Mouse (Mus musculus): ENCODE measurements around the gene Prkar1b. TPM values are rescaled to one million over a fixed set of nuclear protein-coding genes. Genes with fewer than 3 reads are reported as not detected.

Prkar1b gene
- total RNA-seq, 2 experiments from 2014 or later, result 1.7 to 2.5 TPM

- intact Hi-C loops (cut with DNase I), result no loop called here
- DNase-seq (ENCODE audit: low spot score), result no peak
Observed at GRCm38 (mm10) chr5:139147178-139148078, 2.4 kb downstream of the Prkar1b start.

DNA sequence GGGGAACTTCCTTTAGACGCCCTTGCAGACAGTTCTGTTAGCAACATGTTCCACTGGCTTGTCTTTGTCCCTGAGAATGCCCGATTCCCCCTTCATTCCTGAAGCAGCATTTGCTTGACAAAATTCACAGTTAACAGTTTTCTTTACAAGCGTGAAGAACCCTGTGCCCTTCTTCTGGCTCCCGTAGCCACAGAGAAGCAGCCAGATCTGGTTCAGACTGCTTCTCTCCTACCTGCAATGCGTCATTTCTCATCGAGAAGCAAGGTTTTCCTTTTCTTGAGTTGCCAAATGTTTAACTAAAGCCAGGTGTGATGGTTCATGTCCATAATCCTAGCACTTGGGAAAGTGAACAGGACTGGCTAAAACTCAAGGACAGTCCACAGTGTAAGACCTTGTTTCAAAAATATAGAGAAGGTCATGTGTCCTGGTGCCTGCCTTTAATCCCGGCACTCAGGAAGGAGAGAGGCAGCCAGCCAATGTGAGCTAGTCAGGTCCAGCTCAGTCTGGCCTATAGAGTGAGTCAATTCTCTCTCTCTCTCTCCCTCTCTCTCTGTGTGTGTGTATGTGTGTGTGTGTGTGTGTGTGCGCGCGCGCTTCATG lies 3.2 kb downstream of the Prkar1b start:
- intact Hi-C loops (cut with DNase I), result no loop called here

DNA sequence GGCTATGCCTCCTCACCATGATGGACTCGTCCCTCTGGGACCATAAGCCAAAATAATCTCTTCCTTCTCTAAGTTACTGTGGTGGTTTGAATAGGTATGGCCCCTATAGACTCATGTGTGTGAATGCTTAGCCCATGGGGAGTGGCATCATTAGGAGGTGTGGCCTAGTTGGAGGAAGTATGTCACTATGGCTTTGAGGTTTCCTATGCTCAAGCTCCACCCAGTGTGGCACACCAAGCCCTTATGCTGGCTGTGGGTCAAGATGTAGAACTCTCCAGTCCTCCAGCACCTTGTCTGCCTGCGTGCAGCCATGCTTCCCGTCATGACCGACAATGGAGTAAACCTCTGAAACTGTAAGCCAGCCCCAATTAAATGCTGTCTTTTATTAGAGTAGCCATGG lies 4.1 kb downstream of the Prkar1b start:
- intact Hi-C loops (cut with DNase I), result no loop called here
- no peak for DNase-seq (ENCODE audit: low spot score)

More for the DNA sequence above, 3.2 kb downstream of the Prkar1b start:
- no peak for DNase-seq (ENCODE audit: low spot score)

- no peak for DNase-seq (ENCODE audit: low spot score)
- intact Hi-C loops (cut with DNase I), result no loop called here
Observed at GRCm38 (mm10) chr5:139143890-139144289, 5.9 kb downstream of the Prkar1b start.

DNA sequence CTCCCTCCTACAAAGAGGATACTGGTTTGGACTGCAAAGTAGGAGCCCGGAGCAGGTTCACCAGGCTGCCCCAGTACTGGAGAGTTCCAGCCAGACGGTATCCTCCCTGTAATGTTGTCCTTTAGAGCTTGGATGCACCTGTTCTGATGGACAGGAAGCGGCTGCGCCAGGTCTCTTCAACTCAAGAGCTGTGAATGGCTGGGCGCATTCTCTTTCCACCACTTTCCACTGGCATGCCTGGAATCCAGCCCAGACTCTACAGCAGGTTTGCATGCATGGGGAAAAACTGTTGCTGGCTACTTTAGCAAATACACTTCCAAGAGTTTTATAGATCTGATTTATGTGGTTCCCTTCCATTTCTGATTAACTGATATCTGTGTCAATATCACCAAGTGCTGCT lies 8.5 kb downstream of the Prkar1b start:
- intact Hi-C loops (cut with DNase I), result loop anchor here (1.0 kb wide), 1 partner anchor 56 kb away; no protein-coding TSS in a partner anchor
- DNase-seq (ENCODE audit: low spot score), result no peak

DNA sequence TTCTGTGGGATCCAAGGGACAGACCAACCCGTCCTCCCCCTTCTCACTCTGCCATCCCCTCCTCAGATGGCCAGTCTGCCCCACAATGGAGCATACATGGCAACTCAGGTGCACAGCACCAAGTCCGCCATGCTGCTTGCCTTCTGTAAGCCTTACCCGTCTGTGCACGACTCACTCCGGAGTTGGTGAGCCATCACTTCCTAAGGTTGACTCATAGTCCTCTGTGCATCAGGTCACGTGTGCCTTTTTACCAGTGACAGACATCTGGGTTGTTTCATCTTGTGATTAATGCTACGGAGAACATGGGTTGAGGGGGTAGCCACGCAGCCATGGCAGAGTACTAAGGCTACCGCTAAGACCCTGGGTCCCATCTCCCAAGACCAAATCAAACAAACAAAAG lies 9.2 kb downstream of the Prkar1b start:
- intact Hi-C loops (cut with DNase I), result no loop called here
- no peak for DNase-seq (ENCODE audit: low spot score)

DNA sequence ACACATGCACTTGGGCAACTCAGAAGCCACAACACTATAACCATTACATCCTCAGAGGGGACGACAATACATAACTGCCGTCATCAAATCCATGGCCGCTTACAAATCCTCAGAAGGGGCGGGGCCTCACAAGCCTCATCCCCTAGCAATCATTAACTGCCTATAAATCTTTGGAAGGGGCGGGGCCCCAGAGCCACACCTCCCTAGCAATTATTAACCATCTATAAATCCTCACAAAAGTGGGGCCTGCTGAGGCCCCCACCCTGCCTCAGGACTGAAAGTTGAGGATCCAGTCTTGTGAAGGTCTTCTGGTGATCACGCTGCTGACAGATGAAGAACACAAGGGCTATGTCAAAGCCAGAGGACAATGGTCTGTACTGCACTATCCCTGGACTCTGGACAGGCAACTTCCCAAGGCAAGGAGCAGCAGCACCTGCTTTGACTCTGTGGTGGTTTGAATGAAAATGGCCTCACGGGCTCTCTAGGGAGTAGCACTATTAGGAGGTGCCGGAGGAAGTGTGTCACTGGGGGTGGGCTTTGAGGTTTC lies 10.8 kb downstream of the Prkar1b start:
- intact Hi-C loops (cut with DNase I), result no loop called here
- DNase-seq (ENCODE audit: low spot score), result no peak

GRCm38 (mm10) chr5:139138261-139138925 lies 11.4 kb downstream of the Prkar1b start:
- intact Hi-C loops (cut with DNase I), result no loop called here
- no peak for DNase-seq (ENCODE audit: low spot score)

DNA sequence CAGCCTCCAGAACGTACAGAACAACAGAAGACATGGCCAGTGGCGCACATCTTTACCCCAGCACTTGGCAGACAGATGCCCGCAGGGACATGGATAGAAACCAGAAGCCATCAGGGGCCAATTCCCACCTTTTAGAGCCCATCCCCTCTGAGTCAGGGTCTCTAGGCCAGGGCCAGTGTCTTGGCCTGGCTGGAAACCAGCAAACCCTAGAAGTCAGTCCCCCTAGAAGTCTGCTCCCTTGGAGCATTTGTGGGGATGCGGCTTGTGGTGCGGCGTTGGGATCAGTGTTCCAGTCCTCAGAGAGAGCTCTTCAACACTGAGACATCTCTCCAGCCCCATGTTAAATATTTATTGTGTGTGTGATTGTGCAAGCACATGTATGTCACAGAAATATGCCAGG lies 12.6 kb downstream of the Prkar1b start:
- intact Hi-C loops (cut with DNase I), result no loop called here
- DNase-seq (ENCODE audit: low spot score), result no peak

DNA sequence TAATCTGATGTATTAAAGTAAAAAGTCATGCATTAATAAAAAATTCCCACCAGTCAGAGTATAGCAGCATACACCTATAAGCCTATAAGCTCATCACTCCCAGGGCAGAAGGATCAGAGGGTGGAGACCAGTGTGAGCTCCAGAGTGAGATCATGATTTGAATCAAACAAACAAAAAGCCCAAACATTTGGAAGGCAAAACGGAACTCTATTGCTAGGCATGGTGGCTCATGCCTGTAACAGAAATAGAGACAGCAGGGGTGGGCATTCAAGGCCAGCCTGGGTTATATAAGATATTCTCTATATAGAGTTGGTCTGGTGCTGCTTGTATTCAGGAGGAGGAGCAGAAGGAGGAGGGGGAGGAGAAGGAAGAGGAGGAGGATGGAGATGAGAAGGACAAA lies 13.5 kb downstream of the Prkar1b start:
- intact Hi-C loops (cut with DNase I), result no loop called here
- DNase-seq (ENCODE audit: low spot score), result no peak

- DNase-seq (ENCODE audit: low spot score), result no peak
- intact Hi-C loops (cut with DNase I), result no loop called here
Observed at GRCm38 (mm10) chr5:139134501-139134900, 15.3 kb downstream of the Prkar1b start.

DNA sequence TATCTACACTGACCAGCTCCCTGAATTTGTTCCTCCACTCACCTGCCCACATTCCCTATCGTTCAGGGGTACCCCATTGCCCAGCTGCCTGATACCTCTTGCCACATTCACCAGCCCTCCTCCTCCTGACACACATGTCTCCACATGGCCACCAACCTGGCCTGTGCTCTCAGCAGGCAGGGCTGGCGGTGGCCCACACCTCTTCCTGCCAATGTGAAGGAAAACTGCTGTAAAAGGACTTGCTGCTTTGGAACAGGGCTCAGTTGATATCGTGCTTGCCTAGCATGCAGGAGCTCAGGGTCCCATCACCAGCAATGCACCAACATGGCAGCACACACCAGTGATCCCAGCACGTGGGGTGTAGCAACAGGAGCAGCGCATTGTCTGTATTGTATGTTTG lies 19.4 kb downstream of the Prkar1b start:
- DNase-seq (ENCODE audit: low spot score), result no peak
- intact Hi-C loops (cut with DNase I), result no loop called here

- no peak for DNase-seq (ENCODE audit: low spot score)
- intact Hi-C loops (cut with DNase I), result no loop called here
Observed at GRCm38 (mm10) chr5:139129572-139130151, 20.1 kb downstream of the Prkar1b start.

DNA sequence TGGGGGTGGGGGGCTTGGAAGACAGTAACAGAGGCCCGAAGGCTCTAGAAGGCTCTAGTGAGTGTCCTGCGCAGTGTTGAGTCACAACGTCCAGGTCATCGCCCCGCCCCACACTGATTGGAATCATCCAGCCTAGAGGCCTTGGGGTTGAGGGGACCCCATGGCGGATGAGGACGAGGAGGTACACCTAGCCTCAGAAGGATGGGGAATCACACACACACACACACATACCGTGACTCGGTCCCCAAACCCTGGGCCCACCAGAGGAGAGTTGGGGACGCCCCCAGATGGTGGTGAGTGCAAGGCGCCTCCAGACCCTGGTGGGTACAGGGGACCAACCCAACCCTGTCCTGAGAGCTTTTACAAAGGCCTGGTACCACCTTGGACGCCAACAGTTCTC lies 20.7 kb downstream of the Prkar1b start:
- DNase-seq (ENCODE audit: low spot score), result no peak
- intact Hi-C loops (cut with DNase I), result no loop called here

DNA sequence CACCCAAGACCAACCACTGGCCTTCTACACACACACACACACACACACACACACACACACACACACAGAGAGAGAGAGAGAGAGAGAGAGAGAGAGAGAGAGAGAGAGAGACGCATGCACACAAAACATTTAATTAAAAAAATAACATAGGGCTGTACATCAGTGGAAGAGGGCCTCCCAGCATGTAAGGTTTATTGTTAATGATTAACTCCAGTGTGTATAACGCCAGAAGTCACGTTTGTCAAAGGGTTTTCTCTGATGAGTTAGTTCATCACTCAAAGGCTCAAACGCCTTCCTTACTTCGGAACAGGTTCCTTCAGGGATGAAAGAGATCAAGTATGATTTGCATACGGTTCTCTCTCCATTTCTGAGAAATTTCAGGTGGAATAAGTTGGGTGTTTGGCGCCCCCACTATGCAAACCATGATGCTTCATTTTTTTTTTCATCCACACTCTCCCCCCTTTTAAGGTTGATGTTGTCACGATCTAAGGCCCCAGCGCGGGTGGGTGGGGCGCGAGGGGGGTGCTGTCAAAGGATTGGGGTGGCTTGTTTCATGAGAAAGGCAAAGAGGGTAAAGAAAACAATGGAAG lies 21.2 kb downstream of the Prkar1b start:
- intact Hi-C loops (cut with DNase I), result no loop called here
- no peak for DNase-seq (ENCODE audit: low spot score)

- no peak for DNase-seq (ENCODE audit: low spot score)
- intact Hi-C loops (cut with DNase I), result no loop called here
Observed at GRCm38 (mm10) chr5:139125717-139126116, 24.1 kb downstream of the Prkar1b start.

DNA sequence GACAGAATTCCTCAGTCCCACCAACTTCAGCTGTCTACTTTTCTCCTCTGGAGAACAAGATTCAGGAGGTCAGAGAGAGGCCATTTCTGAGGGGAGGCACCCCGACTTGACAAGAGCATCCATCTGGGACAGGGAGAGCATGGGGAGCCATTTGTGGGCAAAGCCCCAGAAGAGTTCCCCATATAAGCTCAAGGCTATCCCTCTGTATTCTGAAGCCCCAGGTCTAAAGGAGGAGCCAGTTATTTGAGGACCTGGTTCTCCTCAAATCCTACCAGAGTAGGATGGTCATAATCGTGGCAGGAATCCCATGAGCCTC lies 30.9 kb downstream of the Prkar1b start:
- DNase-seq (ENCODE audit: low spot score), result no peak
- intact Hi-C loops (cut with DNase I), result no loop called here

- peak; percentile 12 for DNase-seq (ENCODE audit: low spot score)
- intact Hi-C loops (cut with DNase I), result no loop called here
Observed at GRCm38 (mm10) chr5:139118139-139118960, 31.5 kb downstream of the Prkar1b start.

DNA sequence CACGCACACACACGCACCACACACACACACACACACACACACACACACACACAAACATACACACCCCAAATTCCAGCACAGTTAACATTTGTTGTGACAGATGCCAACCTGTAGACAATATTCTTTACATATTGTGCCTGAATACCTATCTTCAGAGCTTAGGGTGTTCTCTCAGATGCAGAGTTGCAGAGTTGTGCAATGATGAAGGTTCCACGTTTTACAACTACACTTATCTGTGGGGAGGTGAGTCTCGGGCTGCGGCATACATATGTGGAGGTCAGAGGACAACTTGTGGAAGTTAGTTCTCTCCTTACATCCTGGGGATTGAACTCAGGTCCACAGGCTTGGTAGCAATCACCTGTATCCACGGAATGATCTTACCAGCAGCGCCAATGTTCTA lies 34.3 kb downstream of the Prkar1b start:
- intact Hi-C loops (cut with DNase I), result no loop called here
- no peak for DNase-seq (ENCODE audit: low spot score)

Data from heart, postnatal 25 days (tissue).